Mouse (Mus musculus) liver, embryonic 14 days (tissue): Measurements from ENCODE around the gene Wdr4. TPM values are rescaled to one million over a fixed set of nuclear protein-coding genes. Genes with fewer than 3 reads are reported as not detected.

ENCODE experiments used
- polyA plus RNA-seq: library from polyadenylated mRNA; depleted of rRNA; stranded (reverse); fragments of >200 nt; gene quantifications from 2 replicates; pipeline ENCODE4 v1.2.3, GENCODE M21; 2012; rRNA removed

The Wdr4 gene
- polyA plus RNA-seq, result 13.7 and 15.6 TPM in 2 replicates

GRCm38 (mm10) chr17:31519946-31520838 is at the start of gene Wdr4, which contains the start of gene Ndufv3:
Wdr4 (minus strand) TSS chr17:31519980.
Ndufv3 (plus strand) TSS chr17:31520115.

GRCm38 (mm10) chr17:31564015-31564857 is 44.5 kb upstream of the Wdr4 start, which contains the start of gene Pknox1:
Pknox1 (plus strand) TSS chr17:31564734.

Other genes starting within 250 kb of the Wdr4 start
- gene Rsph1, start 242.6 kb downstream of the Wdr4 start, polyA plus RNA-seq, result 0.06 and 0.15 TPM in 2 replicates
- 2.0 and 2.1 TPM in 2 replicates for gene Slc37a1, start 233.2 kb downstream of the Wdr4 start, polyA plus RNA-seq
- gene Pde9a, start 133.8 kb downstream of the Wdr4 start, polyA plus RNA-seq, result 3.3 and 3.8 TPM in 2 replicates
- gene Ndufv3, start 135 bp upstream of the Wdr4 start, polyA plus RNA-seq, result 63.1 and 68.5 TPM in 2 replicates
- 6.3 and 7.8 TPM in 2 replicates for gene Pknox1, start 44.8 kb upstream of the Wdr4 start, polyA plus RNA-seq
- gene Cbs, start 117.3 kb upstream of the Wdr4 start, polyA plus RNA-seq, result 12.4 and 15.5 TPM in 2 replicates
- 149 and 159 TPM in 2 replicates for gene U2af1, start 138.9 kb upstream of the Wdr4 start, polyA plus RNA-seq
- gene Cryaa, start 157.8 kb upstream of the Wdr4 start, polyA plus RNA-seq, result 0.05 TPM in 1 of 2 replicates, not detected in the other